Mouse (Mus musculus) limb, embryonic 15.5 days (tissue): ENCODE measurements around the gene 1700042G07Rik. TPM values are rescaled to one million over a fixed set of nuclear protein-coding genes. Genes with fewer than 3 reads are reported as not detected.
A peak's percentile ranks its signal among the peaks of the same experiment; 100 is the strongest.

Experiments
- ATAC-seq: fragments of 200-750 bp; cut with Nextera tagmentation; 2 replicates; pipeline ENCODE4 v1.8.0; 2017; ENCODE audit warnings: low read depth, moderate TSS enrichment; ENCODE audit not compliant: insufficient number of reproducible peaks, low FRiP score, low TSS enrichment
- H3K27ac ChIP-seq: fragments of 300-500 bp; sonication (generic); 2 replicates; pipeline ENCODE4 v1.5.1; 2015; ENCODE audit warnings: moderate library complexity, mild to moderate bottlenecking, inconsistent platforms
- H3K27me3 ChIP-seq: fragments of 300-500 bp; sonication (generic); 2 replicates; pipeline ENCODE4 v1.6.1; 2015; ENCODE audit warnings: inconsistent platforms
- H3K36me3 ChIP-seq: fragments of 300-500 bp; sonication (generic); 2 replicates; pipeline ENCODE4 v1.6.1; 2015; ENCODE audit warnings: inconsistent platforms
- H3K4me1 ChIP-seq: fragments of 300-500 bp; sonication (generic); 2 replicates; pipeline ENCODE4 v1.6.1; 2015; ENCODE audit warnings: inconsistent platforms
- H3K4me2 ChIP-seq: fragments of 300-500 bp; sonication (generic); 2 replicates; pipeline ENCODE4 v1.6.1; 2015; ENCODE audit warnings: mild to moderate bottlenecking, inconsistent platforms
- H3K4me3 ChIP-seq: fragments of 300-500 bp; sonication (generic); 2 replicates; pipeline ENCODE4 v1.5.1; 2015; ENCODE audit warnings: mild to moderate bottlenecking, inconsistent platforms
- H3K9ac ChIP-seq: fragments of 300-500 bp; sonication (generic); 2 replicates; pipeline ENCODE4 v1.6.1; 2015; ENCODE audit warnings: inconsistent platforms
- H3K9me3 ChIP-seq: fragments of 300-500 bp; sonication (generic); 2 replicates; pipeline ENCODE4 v1.6.1; 2016; ENCODE audit warnings: inconsistent platforms
- WGBS: fragments of 180-500 bp; shearing (Covaris S2); methylation state at CpG from one replicate; pipeline ENCODE4 v1.1.7; 2015; 5-methylcytosine and 5-hydroxymethylcytosine counted together
- polyA plus RNA-seq: library from polyadenylated mRNA; unstranded; fragments of >200 nt; fragmentation: Nextera tagmentation; extraction: Ambion mirVana; gene quantifications from 2 replicates; pipeline ENCODE4 v1.2.1, GENCODE M21; 2015

The 1700042G07Rik gene
- polyA plus RNA-seq, 1 experiment from 2014 or later = not detected

- WGBS = 44% methylated on average over 8 of the region's 8 CpGs
- Histone ChIP-seq H3K27ac (no peak overlapping the region), H3K4me2 (no peak overlapping the region), H3K4me1 (peaks cover 9% of the 10 kb centered on the region), H3K27me3 (no peaks in the 10 kb centered on the region), H3K9me3 (no peaks in the 10 kb centered on the region), H3K4me3 (no peak overlapping the region), H3K9ac (no peak overlapping the region), H3K36me3 (peaks cover 8% of the 10 kb centered on the region)
- no peak for ATAC-seq
These were observed 7.3 kb upstream of the 1700042G07Rik start for GRCm38 (mm10) chr4:116165708-116166407.

DNA sequence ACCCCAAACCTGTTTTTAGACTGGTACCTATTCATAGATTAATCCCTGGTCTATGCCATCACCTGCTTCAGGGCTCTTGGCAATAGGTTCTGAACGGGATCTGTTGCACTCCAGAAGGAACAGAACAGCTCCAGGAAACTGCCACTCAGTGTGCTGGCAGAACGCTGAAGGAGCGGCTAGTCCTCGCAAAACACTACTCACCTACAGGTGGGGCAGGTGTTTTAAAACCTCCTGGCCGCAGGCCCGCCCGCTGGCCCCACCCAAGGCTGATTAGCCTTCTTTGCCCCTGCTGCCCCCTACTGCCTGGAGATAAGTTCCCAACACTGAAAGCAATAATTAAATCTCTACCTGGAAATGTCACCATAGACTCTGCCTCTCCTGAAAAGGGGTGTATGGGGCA is 5.8 kb upstream of the 1700042G07Rik start, which contains the start of gene Tspan1:
Tspan1 (minus strand) TSS at position 198 of the 400 bp plus-strand sequence.
- Histone ChIP-seq H3K4me1 (peaks cover 9% of the 10 kb centered on the region), H3K27ac (no peak within 1 kb of the TSS), H3K27me3 (no peaks in the 10 kb centered on the region), H3K4me3 (no peak within 1 kb of the TSS), H3K9me3 (no peaks in the 10 kb centered on the region), H3K9ac (no peak within 1 kb of the TSS), H3K36me3 (no peaks in the 10 kb centered on the region), H3K4me2 (no peak within 1 kb of the TSS)
- no peak for ATAC-seq
- 13% methylated on average over 7 of the region's 7 CpGs for WGBS

DNA sequence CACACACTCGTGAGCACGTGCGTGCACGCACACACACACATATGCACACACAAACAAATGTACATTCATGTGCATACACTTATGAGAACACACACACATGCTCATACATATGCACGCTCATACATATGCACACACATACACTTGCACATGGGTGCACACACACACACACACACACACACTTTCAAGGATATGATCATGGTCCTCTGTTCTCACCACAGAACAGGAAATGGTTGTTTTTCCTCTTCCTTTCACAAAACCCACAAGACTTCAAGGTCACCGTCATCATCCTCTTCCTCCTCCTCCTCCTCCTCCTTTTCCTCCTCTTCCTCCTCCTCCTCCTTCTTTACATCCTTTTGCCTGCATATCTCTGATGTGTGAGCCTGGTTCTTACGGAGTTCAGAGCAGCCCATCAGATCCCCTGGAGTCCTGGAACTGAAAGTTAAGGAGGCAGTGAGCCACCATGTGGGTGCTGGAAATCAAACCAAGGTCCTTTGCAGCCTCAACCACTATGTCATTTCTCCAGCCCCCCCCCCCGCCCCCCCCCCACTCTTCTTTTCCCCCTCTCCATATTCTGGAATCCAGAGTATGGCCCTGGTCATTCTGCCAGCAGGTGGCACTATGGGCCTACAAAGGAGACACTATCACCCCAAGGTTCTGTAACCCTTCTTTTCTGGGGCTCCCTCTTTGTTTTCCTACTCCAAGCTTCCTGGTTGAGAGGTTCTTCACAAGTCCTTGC is 4.4 kb upstream of the 1700042G07Rik start:
- H3K27me3 ChIP-seq = no peaks in the 10 kb centered on the region
- no peaks in the 10 kb centered on the region for H3K9me3 ChIP-seq
- no peak overlapping the region for H3K9ac ChIP-seq
- no peaks in the 10 kb centered on the region for H3K36me3 ChIP-seq
- 69% methylated on average over 8 of the region's 8 CpGs for WGBS
- no peak overlapping the region for H3K27ac ChIP-seq
- H3K4me3 ChIP-seq = no peak overlapping the region
- ATAC-seq = no peak
- no peak overlapping the region for H3K4me2 ChIP-seq
- peaks cover 9% of the 10 kb centered on the region for H3K4me1 ChIP-seq

DNA sequence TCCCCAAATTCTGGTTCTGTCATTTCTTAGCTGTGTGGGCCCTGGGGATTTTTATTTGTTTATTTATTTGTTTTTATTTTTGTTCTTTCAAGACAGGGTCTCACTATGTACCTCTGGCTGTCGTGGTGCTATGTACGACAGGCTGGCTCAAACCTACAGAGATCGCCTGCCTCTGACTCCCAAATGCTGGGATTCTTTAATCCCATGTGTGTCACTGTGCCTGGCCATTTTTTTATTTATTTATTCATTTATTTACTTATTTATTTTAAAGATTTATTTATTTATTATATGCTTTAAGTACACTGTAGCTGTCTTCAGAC is 3.9 kb upstream of the 1700042G07Rik start:
- no peak for ATAC-seq
- 71% methylated on average over 3 of the region's 3 CpGs for WGBS
- H3K27ac ChIP-seq = no peak overlapping the region
- H3K9me3 ChIP-seq = no peaks in the 10 kb centered on the region
- no peak overlapping the region for H3K9ac ChIP-seq
- no peak overlapping the region for H3K4me2 ChIP-seq
- H3K4me3 ChIP-seq = no peak overlapping the region
- no peaks in the 10 kb centered on the region for H3K27me3 ChIP-seq
- H3K4me1 ChIP-seq = peaks cover 11% of the 10 kb centered on the region
- no peaks in the 10 kb centered on the region for H3K36me3 ChIP-seq

DNA sequence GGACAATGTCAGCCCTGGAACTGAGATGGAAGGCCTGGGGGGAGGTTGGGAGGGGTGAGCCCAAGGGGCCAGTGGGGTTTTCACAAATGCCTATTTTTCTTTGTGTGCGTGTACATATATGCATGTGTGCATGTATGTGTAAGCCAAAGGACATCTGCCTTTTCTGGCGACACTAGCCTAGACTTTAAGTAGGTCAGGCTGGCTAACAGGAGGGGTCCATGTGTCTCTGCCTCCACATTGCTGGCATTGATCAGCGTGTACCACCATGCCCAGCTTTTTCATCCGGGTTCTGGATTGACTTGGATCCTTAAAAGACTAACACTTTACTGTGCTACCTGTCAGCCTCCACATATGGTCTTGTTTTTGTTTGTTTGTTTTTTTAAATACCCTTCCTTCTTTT is 580 bp downstream of the 1700042G07Rik start:
- no peaks in the 10 kb centered on the region for H3K36me3 ChIP-seq
- H3K4me3 ChIP-seq = no peak overlapping the region
- H3K4me1 ChIP-seq = peaks cover 31% of the 10 kb centered on the region
- WGBS = 86% methylated on average over 4 of the region's 4 CpGs
- H3K9me3 ChIP-seq = no peaks in the 10 kb centered on the region
- no peak for ATAC-seq
- no peaks in the 10 kb centered on the region for H3K27me3 ChIP-seq
- no peak overlapping the region for H3K4me2 ChIP-seq
- no peak overlapping the region for H3K9ac ChIP-seq
- no peak overlapping the region for H3K27ac ChIP-seq

GRCm38 (mm10) chr4:116174466-116175116 is 1.4 kb downstream of the 1700042G07Rik start:
- H3K36me3 ChIP-seq = no peaks in the 10 kb centered on the region
- no peaks in the 10 kb centered on the region for H3K9me3 ChIP-seq
- no peaks in the 10 kb centered on the region for H3K27me3 ChIP-seq
- no peak overlapping the region for H3K4me3 ChIP-seq
- no peak; the same call in 1 of the 2 replicates for ATAC-seq
- H3K9ac ChIP-seq = no peak overlapping the region
- H3K4me1 ChIP-seq = peaks cover 31% of the 10 kb centered on the region
- WGBS = 40% methylated on average over 6 of the region's 6 CpGs
- no peak overlapping the region for H3K27ac ChIP-seq
- no peak overlapping the region for H3K4me2 ChIP-seq

DNA sequence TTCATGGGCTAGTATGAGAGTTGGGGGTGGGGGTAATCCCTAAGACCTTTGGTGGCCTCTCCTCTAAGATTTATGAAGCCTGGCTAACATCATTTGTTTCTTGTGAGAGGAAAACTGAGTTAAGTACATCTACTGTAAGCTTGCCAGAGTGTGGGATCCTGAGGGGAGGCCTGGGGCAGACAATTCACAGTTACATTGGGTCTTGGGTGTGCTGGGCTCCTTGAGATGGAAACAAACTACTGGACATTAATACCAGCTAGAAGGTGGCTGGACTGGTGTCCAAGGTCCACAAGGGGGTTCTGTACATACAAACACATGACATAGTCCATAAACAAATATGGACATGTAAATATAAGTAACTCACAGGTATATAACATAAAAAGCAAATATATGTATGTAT is 2.0 kb downstream of the 1700042G07Rik start:
- H3K4me1 ChIP-seq = peaks cover 31% of the 10 kb centered on the region
- H3K27ac ChIP-seq = no peak overlapping the region
- no peaks in the 10 kb centered on the region for H3K27me3 ChIP-seq
- H3K36me3 ChIP-seq = no peaks in the 10 kb centered on the region
- no peak overlapping the region for H3K4me3 ChIP-seq
- no peak overlapping the region for H3K9ac ChIP-seq
- no peaks in the 10 kb centered on the region for H3K9me3 ChIP-seq
- no peak overlapping the region for H3K4me2 ChIP-seq
- no peak for ATAC-seq

GRCm38 (mm10) chr4:116175711-116176542 is 2.8 kb downstream of the 1700042G07Rik start:
- Histone ChIP-seq H3K27ac (no peak overlapping the region), H3K9me3 (no peaks in the 10 kb centered on the region), H3K36me3 (no peaks in the 10 kb centered on the region), H3K9ac (no peak overlapping the region), H3K4me3 (no peak overlapping the region), H3K4me1 (peaks cover 31% of the 10 kb centered on the region), H3K4me2 (peak overlapping the region; percentile 41), H3K27me3 (no peaks in the 10 kb centered on the region)
- WGBS = 57% methylated on average over 7 of the region's 7 CpGs
- ATAC-seq = no peak; the same call in 1 of the 2 replicates

GRCm38 (mm10) chr4:116176543-116176988 is 3.4 kb downstream of the 1700042G07Rik start:
- WGBS = 11% methylated on average over 10 of the region's 10 CpGs
- Histone ChIP-seq H3K27ac (no peak overlapping the region), H3K4me1 (peaks cover 31% of the 10 kb centered on the region), H3K36me3 (no peaks in the 10 kb centered on the region), H3K9me3 (no peaks in the 10 kb centered on the region), H3K27me3 (no peaks in the 10 kb centered on the region), H3K4me3 (peak overlapping the region; percentile 5), H3K4me2 (peak overlapping the region; percentile 41), H3K9ac (no peak overlapping the region)
- peak; percentile 67; the same call in 1 of the 2 replicates for ATAC-seq

DNA sequence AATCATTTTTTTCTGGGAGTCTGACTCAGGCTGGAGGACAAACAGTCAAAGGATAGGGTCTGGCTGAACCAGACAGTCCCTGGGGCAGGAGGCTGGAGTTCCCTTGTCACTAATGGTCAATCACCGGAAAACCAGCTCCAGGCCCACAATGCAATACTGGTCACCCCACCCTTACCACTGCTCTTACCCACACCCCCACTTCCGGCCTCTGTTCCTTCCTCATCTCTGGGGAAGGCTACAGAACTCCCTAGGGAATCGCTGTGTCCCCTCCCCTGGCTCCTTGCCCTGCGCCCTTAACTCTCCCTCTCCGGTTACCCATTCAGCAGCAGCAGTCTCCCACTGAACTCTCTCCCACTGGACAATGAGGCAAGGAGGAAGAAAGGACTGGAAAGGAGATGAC is 4.0 kb downstream of the 1700042G07Rik start:
- H3K4me3 ChIP-seq = peak overlapping the region; percentile 5; the same call in 1 of the 2 replicates
- H3K27ac ChIP-seq = peak overlapping the region; percentile 43
- H3K36me3 ChIP-seq = no peaks in the 10 kb centered on the region
- no peak overlapping the region for H3K9ac ChIP-seq
- WGBS = 40% methylated on average over 5 of the region's 5 CpGs
- H3K4me2 ChIP-seq = peak overlapping the region; percentile 41
- no peaks in the 10 kb centered on the region for H3K9me3 ChIP-seq
- H3K4me1 ChIP-seq = peaks cover 31% of the 10 kb centered on the region
- H3K27me3 ChIP-seq = no peaks in the 10 kb centered on the region
- ATAC-seq = no peak

GRCm38 (mm10) chr4:116182079-116182478 is 8.9 kb downstream of the 1700042G07Rik start:
- Histone ChIP-seq H3K4me1 (peaks cover 9% of the 10 kb centered on the region; the same call in 1 of the 2 replicates), H3K9ac (no peak overlapping the region), H3K27ac (no peak overlapping the region), H3K36me3 (no peaks in the 10 kb centered on the region), H3K4me2 (no peak overlapping the region), H3K27me3 (no peaks in the 10 kb centered on the region), H3K4me3 (no peak overlapping the region), H3K9me3 (no peaks in the 10 kb centered on the region)
- ATAC-seq = no peak
- 49% methylated on average over 3 of the region's 3 CpGs for WGBS
